Mouse (Mus musculus) heart, postnatal 10 days (tissue): Measurements from ENCODE around the gene Camkk2. TPM values are rescaled to one million over a fixed set of nuclear protein-coding genes. Genes with fewer than 3 reads are reported as not detected.

Experiments used
- DNase-seq, 2 experiments: peaks; one replicate each; pipeline ENCODE4 v3.0.0; 2021
- intact Hi-C: fragments of 180-260 bp; cut with DNase I; formaldehyde crosslinking; loops from one replicate; pipeline ENCODE4 v1.15.1; 2025
- total RNA-seq, 2 experiments: library from RNA; stranded (reverse); gene quantifications; 2 replicates each; pipeline ENCODE4 v1.2.3; 2021

Gene Camkk2
- 10 to 100 TPM; 15.6 to 16.5 TPM for total RNA-seq

DNA sequence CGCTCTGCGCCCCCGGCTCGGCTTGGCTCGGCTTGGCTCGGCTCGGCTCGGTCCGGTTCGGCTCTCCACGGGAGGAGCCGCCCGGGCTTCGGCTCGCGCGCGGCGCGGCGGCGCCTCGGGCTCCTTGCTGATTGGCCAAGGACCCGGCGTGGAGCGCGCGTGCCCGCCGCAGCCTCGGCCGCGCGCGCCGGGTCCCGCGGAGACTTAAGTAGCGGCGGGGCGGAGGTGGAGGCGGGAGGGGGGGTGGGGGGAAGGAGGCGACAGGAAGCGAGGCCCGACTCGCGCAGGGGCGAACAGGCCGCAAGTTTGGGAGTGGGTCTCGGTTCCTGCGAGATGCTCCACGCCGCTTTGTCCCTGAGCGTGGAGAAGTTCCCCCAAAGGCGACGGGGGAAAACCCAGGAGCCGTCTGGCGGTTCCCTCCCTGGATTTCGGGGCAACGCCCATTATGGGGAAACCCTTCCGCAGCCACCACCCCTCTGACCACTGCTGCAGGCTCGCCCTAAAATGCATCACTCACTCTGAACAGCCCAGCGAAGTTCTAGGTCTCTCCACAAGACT, at the start of gene Camkk2:
Gene Camkk2 (minus strand): TSS at position 133 of the 558 bp plus-strand sequence.
- peak; percentile 81 to 84 for DNase-seq
- intact Hi-C loops = no loop called here

DNA sequence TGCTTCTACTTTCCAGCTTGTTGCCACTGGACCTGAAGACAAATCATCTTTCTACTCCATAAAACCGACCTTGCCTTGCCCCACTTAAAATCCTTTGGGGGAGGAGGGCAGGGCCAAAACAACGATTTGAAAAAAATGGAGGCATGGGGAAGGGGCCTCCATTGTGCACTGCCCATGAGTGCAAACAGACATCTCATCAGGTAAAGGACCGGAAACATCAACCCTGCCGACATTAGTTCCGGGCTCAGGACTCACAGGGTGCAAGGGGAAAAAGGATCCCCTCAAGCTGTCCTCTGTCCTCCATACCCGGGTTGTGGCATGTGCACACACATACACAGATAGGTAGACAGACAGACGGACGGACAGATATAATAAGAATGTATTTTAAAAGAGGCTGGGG, 45.9 kb upstream of the Camkk2 start:
- intact Hi-C loops = no loop called here
- no peak for DNase-seq

DNA sequence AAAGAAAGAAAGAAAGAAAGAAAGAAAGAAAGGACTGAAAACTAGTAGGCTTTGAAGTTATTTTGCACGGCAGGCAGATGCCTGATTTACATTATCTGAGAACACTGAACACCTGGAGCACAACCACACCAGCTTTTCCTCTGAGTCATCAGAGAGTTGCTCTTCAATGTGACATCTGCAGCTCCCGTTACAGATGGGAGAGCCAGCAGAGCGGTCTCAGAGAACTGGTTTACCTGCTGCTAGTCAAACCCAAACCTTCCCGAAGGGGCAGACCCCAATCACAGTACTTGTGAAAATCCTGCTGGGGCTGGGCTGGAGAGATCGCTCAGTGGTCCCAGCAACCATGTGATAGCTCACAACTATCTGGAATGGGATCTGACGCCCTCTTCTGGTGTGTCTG, 45.2 kb upstream of the Camkk2 start:
- intact Hi-C loops = no loop called here
- DNase-seq = no peak

DNA sequence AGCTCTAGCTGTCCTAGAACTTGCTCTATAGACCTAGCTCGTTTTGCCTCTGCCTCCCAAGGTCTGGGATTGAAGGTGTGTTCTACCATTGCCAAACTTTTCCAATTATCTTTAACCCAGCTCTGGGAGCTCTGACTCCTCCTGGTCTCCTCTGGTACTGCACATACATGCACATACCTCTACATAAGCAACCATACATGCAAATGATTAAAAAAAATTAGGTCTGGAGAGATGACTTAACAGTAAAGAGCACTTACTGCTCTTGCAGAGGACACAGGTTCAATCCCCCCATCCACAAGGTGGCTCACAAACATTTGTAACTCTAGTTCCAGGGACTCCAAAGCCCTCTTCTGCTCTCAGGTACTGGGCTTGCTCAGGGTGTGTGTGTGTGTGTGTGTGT, 44.8 kb upstream of the Camkk2 start:
- intact Hi-C loops = no loop called here
- DNase-seq = no peak

DNA sequence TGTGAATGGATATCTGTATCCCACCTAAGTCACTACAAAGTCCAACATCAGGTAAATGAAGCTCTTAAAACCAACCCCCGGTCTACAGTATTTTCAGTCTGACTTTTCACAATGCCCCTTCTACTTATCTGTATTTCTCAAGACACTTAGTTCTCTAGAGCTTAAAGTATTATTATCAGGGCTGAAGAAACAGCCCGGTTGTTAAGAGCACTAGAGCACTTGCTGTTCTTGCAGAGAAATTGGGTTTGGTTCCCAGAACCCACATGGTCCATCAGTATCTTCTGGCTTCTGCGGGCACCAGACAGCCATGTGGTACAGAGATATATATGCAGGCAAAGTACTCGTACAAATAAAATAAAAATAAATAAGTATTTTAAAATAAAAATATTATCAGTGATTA, 43.2 kb upstream of the Camkk2 start:
- no peak for DNase-seq
- intact Hi-C loops = no loop called here

DNA sequence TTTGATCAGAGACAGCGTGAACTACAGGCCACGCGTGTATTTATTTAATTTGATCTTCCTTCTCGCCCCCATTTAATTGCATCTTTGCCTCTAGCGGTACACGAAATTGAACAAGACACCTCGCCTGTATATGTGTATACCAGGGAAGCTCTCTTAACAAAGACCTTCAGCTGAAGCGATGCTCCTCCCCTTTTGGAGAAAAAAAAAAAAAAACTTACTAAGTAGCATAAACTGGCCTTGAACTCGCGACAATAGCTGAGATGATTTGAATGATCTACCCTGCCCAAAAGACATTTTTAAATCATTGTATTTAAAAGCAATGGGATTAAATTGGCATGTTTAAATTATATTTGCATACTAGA, 42.3 kb upstream of the Camkk2 start:
- intact Hi-C loops = loop anchor here (2.0 kb wide), 1 partner anchor 29 kb away; the partner anchor contains the start of gene Rnf34
- DNase-seq = no peak

DNA sequence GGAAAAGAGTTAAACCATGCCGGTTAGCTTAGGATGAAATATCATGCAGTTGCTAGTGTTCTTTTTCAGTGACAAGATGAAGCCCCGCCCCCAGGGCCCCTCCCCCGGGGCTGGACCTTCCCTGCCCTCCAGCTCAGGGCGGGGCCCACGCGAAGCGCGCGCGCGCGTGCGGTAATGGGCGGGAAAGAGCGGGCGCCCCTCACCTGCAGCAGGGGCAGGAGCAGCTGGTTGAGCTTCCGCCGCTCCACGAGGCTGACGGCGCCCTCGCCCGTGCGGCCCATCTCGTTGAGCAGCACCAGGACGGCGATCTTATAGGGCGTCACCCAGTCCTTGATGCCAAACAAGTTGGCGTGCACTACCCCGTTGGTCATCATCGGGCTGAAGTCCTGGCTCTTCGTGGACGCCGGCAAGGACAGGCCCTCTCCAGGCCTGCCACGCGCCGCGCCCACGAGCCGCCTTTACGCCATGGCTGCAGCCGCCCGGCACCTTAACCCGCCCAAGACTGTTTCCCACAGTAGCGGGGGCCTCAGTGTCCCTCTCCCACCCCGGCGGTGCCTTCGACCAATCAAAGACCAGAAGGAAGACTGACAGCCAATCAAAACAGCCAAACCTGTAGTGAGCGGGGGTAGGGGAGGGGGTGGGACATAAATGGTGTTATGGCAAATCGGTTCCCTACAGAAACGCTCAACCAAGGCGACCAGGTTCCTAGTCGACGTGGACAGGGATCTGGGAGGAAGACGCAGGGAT, 41.7 kb upstream of the Camkk2 start, which contains the start of gene Anapc5:
Gene Anapc5 (minus strand): TSS at position 563 of the 747 bp plus-strand sequence.
- DNase-seq = peak; percentile 95 to 96
- intact Hi-C loops = loop anchor here (2.0 kb wide), 1 partner anchor 30 kb away; the partner anchor contains the start of gene Rnf34

DNA sequence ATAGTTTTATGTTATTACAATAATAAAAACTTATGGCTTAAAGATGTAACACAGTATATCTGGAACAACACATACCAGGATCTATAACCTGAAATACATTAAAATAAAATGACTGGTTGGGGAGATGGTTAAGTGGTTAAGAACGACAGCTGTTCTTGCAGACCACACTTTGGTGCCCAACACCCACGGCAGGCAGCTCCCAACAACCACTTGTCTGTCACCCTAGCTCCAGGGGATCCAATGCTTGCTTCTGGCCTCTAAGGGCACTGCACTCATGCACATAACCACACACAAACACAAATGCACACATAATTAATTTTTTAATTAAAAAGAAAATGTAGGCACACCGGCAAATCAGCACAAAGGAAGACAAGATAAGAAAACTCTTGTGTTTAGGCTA, 33.5 kb upstream of the Camkk2 start:
- intact Hi-C loops = no loop called here
- no peak for DNase-seq

DNA sequence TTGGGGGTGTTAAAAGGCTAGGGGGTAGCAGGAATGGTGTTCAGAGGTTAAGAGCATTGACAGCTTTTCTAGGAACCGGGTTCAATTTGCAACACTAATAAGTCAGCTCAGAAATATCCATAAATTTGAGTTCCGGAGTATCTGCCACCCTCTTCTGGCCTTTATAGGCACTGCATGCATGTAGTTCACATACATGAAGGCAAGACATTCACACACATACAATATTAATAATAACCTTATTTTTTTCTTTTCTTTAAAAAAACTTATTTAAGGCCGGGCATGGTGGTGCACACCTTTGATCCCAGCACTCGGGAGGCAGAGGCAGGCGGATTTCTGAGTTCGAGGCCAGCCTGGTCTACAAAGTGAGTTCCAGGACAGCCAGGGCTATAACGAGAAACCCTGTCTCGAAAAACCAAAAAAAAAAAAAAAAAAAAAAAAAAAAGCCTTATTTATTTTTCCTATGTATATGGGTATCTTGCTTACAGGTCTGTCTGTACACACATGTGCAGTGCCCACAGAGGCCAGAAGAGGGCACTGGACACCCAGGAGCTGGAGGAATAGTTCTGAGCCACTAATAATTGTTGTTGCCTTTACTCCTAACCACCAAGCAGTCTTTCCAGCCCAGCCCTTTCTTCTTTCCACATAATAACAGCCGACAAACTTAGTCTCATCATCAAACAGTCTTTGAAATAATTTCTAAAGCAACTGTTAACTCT, 32.3 kb upstream of the Camkk2 start:
- peak; percentile 57 to 80 for DNase-seq
- intact Hi-C loops = loop anchor here (2.0 kb wide), 1 partner anchor 69 kb away; no protein-coding TSS in a partner anchor

DNA sequence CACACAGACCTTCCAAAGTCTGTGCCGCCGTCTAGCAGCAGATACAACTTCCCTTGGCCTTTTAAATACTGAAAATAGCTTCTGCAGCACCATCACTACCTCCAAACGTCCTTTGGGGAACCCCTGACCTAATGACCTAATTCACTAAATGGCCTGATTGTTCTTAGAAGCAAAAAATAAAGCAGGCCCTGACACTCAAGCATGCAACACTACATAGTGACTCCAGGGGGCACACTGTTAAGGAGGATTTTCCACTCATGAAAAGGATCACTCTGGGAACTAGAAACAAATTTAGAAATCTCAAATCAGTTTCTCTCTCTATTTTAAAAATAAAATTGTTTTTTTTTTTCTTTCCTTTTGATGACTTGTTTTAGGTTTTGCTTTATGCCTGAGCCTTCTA, 26.3 kb upstream of the Camkk2 start:
- DNase-seq = no peak
- intact Hi-C loops = no loop called here

DNA sequence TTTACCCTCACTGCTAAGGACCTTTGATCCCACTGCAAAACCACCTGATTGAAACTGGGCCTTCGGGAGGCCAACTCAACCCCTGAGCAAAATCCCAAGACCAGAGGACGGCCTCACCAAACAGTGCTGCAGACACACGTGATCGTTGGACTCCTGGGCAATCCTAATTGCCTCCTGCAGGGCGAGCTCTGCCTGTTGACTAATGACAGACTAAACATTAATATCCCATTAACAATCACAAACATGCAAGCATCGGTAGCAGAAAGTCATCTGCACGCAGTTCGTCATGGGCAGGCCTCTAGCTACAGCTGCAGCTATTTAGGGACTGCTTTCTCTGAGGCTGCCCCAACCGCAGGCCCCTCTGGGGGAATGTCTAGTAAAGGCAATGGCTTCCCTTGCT, 23.5 kb upstream of the Camkk2 start:
- intact Hi-C loops = no loop called here
- DNase-seq = no peak

DNA sequence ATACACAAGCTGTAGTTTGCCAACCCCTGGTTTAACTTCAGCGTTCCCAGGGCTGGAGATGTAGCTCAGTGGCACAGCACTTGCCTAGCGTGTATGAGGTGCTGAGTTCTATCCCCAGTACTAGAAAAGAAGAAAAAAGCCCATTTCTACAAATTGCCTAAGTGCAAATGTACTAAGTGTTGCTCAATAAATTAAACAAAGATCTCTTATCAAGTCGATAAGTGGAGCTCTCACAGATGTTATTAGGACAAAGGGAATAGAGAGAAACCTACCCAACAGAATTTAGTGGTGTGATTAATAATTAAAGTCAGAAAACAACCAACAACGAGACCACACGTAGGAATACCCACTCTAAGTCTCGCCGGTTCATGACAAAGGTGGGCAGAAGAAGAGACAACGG, 22.5 kb upstream of the Camkk2 start:
- no peak for DNase-seq
- intact Hi-C loops = no loop called here

DNA sequence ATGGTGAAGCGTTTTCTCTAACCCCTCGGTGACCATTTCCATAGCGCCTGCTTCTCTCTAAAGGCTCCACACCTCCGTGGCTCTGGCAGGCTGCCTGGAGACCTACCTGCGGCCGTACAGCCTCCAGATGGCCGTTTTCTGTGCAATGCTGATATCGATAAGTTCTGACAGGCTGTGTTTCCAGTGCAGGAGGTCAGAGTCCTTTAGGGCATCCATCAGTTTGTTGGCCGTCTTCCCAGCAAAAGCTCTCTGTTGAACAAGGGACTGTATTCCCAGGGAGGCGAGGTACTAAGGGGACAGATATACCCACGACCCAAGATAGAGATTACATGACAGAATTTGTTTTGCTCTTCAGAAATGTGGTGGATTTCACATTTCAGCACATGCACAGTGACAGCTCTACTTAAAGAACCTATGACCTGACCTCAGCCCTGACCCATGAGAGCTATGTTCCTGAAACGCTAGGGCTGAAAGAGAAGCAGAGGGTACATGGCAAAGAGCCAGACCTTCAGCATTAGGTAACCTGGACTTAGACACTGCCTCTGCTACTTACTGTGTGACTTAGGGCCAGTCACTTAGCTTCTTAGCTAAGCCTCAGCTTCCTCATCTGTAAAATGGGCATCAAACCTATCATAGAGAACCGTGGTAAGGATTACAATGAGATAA, 21.3 kb upstream of the Camkk2 start:
- peak in 1 of 2 experiments; percentile 19 for DNase-seq
- intact Hi-C loops = no loop called here

DNA sequence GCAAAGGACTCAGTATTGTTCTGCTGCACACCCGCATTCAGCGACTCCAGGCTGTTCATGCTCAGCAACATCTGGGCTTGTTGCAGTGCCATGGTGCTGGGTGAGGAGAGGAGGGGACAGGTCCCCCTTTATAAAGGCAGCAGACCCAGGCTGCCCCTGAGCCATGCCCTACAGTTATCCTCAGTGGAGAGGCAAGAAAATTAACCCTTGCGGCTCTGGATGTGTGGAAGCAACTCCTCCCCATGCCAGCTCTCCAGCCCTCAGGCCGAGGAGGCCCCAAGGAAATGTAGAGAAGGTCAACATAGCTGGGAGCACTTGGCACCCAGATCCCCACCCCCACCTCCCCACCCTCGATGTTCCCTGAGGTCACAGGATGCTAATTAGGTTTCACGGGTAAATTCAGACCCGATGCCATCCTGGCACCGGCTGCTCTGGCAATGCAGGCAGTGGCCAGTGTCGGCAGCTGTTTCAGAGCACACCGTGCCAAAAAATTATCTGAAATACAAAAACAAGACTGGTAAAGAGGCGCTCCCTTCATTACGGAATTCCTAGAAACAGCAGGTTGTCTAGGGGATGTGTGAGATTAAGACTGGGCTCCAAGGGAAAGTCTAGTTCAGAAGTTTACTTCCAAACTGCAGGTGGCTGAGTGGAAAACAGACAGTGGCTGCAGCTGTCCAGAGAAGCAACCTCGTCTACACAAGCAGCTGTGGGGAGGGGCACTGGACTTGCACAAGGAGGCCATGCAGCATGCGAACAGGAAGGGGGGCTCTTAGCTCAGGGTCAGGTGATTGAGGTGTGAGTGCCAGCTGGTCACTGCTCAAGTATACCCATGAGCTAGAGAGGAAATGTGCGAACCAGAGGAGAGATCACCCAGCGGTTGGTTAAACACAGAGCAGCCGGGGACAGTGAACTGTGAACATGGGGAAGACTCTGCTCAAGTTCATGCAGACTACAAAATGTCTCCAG, 20.5 kb upstream of the Camkk2 start:
- intact Hi-C loops = no loop called here
- peak; percentile 27 to 36 for DNase-seq

DNA sequence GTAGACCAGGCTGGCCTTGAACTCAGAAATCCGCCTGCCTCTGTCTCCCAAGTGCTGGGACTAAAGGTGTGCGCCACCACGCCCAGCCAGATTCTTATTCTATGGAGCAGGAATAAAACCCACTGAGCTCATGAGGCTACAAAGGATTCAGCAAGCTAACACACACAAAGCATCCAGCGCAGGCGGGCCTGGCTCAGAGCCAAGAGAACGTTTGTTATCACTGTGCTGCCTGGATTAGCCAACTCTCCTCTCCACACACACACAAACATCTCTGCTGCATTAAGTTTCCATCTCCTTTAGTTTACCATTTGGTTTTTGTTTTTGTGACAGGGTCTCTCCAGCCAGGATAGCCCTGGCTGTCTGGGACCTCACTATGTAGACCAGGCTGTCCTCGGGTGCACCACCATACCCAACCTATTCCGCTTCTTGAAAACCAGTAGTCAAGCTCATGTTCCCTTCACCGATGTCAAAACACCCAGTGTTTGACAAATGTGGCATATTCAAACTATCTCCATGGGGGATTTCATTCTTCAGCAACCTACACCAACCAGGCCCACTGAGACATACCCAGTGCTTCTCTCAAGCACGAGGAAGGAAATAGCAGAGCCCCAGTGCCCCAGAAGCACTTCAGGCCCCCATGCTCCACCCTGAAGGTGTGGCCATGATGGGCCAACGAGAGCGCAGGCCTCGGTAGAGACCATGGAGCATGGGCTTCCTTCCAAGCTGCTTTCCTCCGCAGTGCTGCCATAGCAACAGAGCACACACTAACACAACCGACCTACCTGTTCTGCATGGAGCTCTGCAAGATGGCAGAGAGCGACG, 19.6 kb upstream of the Camkk2 start:
- peak; percentile 84 to 85 for DNase-seq
- intact Hi-C loops = no loop called here

DNA sequence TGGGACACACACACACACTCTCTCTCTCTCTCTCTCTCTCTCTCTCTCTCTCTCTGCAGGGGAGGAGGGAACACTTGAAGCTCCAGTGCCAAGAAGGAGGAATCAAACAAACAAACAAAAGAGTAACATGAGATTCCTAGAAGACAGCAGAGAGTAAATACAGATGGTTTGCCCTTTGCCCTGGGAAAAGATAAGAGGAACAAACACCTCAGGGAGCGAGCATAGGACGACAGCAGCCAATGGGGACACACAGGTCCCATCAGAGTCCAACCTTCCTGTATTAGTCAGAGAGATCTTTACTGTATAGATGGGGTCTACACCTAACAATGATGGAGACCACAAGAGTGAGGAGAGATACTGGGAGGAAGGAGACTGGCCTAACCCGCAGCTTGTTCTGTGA, 18.7 kb upstream of the Camkk2 start:
- no peak for DNase-seq
- intact Hi-C loops = no loop called here

DNA sequence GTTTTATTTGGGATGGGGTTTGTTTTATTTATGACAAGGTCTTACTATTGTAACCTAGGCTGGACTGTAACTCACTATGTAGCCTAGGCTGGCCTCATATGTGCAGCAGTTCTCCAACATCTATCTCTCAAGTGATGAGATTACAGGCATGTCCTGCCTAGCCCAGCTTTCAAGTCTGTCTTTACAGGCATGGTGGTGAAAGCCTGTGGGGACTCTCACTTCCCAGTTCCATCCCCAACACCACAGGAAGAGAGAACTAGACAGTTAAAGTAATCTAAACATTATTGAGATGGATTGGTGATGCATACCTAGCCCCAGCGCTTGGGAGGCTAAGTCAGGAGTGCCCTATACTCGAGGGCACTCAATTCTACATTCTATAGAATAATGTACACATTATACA, 9.5 kb upstream of the Camkk2 start:
- intact Hi-C loops = no loop called here
- no peak for DNase-seq

DNA sequence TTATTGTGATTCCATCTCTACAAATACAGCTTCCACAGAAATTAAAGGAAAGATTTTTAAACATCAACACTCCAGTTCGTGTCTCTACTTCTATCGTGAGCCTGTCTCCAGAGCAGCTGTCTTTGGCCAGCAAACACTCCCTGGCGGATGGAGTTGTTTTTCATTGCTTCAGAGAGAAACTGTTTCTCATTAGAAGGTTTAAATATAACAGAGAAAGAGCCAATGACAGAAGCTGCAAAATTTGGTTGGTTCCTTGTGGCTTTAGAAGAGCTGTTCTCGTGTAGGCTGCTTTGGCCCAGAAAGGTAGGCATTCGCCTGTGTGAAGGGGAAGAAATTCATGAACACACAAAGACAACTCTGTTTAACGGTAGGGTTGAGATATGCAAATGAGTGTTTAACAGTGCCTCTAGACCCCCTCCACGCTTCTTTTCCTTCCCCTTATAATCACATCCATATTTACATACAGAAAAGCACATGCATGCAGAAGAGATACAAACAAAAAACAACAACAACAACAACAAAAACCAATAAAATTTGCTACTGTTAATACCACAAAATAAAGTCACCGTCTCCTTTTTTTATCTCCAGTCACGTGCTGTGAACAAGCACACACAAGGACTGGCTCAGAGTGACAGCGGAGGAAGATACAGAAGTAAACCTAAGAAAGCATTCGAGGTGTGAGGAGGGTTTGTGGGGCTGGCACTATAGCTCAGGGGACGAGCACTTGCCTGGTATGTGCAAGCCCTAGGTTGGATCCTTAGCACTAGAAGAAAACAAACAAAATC, 7.0 kb upstream of the Camkk2 start:
- intact Hi-C loops = no loop called here
- no peak for DNase-seq
